Mouse (Mus musculus) stomach, postnatal 0 days (tissue): Measurements from ENCODE around the gene Elmo2.

Experiments used
- CTCF ChIP-seq: IDR thresholded peaks from 2 replicates; pipeline ENCODE4 v1.5.1; 2016; ENCODE audit warnings: antibody characterized with exemption, low read depth, mild to moderate bottlenecking, moderate library complexity
- EP300 ChIP-seq: optimal IDR thresholded peaks from 2 replicates; pipeline ENCODE3; 2016; ENCODE audit warnings: antibody characterized with exemption

GRCm38 (mm10) chr2:165248967-165249366 is 77.3 kb downstream of the Elmo2 start:
- no peak for TF ChIP-seq CTCF
- TF ChIP-seq EP300 = no peak
